Mouse (Mus musculus) small intestine, adult 2 months (tissue): Measurements from ENCODE around the gene Il27ra.

Experiments
- CTCF ChIP-seq: fragments of 200-500 bp; IDR thresholded peaks from 2 replicates; pipeline ENCODE4 v1.5.1; 2012; ENCODE audit warnings: low read depth, mild to moderate bottlenecking, control low read depth, inconsistent platforms, low read length, moderate library complexity, mixed read lengths; ENCODE audit not compliant: insufficient replicate concordance, insufficient read length; ENCODE audit errors: extremely low read depth
- POLR2A ChIP-seq: fragments of 200-500 bp; IDR thresholded peaks from 2 replicates; pipeline ENCODE4 v1.6.1; 2012; ENCODE audit warnings: low read depth, mild to moderate bottlenecking, control low read depth, inconsistent platforms, low read length, moderate library complexity

- no peak for TF ChIP-seq POLR2A
- TF ChIP-seq CTCF: no peak
Measured at GRCm38 (mm10) chr8:84029272-84029671, 13.1 kb downstream of the Il27ra start.
